Mouse (Mus musculus): ENCODE data around the gene Olfr603.
"Not testable (repeated sequence)": the region's sequence is repeated elsewhere in the genome, so short reads cannot be mapped to it uniquely, and the experiment has no call there.

Olfr603 gene

DNA sequence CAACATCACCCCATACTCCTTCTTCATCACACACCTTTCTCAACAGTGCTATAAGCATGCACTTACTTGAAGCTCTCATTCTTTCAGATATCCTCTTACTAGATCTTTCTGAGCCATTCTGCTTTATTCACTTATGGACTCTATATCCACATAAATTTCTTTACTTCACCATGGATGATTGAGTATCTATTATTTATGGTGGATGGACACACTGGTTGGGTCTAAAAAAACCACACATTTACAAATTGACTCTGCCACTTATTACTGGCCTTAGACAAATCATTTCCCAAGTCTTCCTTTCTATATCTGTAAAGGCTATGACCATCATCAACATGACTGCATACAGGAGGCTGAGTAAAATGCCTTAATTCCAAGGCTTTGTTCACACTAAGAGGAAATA, at the start of gene Olfr603:
Gene Olfr603, minus strand, starts transcription at position 101 of the 400 bp plus-strand sequence.
- no peak for DNase-seq (ENCODE audit: extremely low read depth, low read depth)

DNA sequence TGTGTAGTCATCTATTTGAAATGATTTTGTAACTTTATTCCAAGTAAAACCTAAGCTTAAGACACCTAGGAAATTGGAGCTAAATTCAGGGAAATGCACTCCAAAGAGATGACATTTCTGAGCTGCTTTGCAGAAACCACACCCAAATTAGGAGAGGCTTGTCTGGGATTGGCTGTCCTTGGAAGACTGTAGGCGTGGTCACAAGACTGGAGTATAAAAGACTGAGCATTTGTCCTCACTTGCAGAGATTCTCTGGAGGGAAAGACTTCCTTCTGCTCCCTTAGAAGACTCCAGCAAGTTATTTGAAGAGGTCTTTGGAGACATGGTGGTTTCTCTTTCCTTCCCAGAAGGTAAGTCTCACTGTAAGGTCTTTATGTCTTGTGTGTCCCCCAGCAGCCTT, 28.8 kb upstream of the Olfr603 start, which contains the start of gene Usp17lc:
Gene Usp17lc, plus strand, starts transcription at position 301 of the 400 bp plus-strand sequence.
- DNase-seq (ENCODE audit: extremely low read depth, low read depth) = not testable (repeated sequence)

DNA sequence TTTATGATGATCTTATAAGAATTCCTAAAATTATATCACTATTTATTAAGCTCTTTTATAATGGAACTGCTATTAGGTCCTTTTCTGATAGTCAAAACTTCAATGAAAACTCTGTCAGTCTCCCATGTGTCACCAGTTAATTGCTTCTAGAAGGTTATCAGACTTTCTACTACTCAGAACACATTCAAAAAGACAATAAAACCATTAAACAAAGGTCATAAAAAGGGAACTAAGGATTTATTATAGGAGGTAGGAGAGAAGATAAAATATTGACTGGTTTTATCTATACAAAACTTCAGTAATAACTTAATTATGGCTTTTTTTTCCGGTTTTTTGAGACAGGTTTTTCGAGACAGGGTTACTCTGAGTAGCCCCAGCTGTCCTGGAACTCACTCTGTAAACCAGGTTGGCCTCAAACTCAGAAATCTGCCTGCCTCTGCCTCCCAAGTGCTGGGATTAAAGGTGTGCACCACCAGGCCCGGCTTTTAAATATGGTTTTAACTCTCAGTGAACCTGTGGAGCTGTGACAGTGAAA, 20.6 kb upstream of the Olfr603 start:
- not testable (repeated sequence) for DNase-seq (ENCODE audit: extremely low read depth, low read depth)

DNA sequence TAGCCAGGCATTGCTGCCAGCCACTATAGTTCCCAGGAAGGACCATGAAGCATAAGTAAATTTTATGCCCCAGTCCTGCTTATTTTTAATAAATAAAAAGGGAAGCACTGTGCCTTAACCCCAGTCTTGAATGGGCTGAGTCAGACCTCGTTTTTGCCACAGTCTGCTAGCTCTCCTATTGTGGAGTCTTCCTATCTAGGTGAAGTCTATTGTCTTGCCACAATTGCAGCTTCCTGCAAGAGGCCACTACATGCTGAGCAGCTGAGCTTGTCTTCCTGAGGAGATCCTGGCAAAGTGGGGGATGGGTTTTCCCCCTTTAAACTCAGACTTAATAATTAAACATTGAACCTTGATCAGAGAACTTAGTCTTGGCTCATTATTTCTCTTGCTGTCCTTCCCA, 13.0 kb upstream of the Olfr603 start:
- DNase-seq (ENCODE audit: extremely low read depth, low read depth) = no peak

DNA sequence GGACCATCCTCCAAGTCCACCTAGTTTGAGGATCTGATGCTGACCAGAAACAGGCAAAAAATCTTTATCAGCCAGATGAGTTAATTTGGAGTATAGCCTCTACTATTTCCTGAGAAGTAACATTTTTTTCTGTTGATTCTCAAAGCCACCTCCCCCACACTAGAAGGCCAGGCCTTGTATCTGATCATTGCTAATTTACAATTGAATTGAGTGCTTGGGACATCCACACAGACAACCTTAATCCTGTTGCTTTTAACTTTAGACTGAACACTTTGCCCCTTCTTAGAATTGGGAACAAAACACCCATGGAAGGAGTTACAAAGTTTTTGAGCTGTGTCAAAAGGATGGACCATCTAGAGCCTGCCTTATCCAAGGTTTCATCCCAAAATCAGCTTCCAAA, 11.8 kb upstream of the Olfr603 start:
- DNase-seq (ENCODE audit: extremely low read depth, low read depth) = no peak

DNA sequence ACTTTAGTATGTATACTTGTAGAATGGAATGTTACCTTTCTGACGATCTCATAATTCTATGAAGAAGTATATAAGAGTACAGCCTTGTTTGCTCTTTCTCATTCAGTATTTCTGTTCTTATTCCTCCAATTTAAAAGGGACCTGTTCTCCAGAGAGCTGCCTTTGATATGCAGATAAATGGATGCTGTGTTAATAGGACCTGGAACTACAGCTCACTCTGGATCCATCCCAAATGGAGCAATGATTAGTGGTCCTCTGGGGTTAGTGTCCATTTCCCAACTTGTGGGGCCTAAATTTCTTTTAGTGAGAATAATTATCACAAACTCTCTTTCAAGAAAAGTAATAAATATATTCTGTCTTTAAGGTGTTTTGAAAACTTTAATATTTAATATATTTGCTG, 23.4 kb downstream of the Olfr603 start, which contains the start of gene Olfr601:
Gene Olfr601, minus strand, starts transcription at position 101 of the 400 bp plus-strand sequence.
- no peak for DNase-seq (ENCODE audit: extremely low read depth, low read depth)

DNA sequence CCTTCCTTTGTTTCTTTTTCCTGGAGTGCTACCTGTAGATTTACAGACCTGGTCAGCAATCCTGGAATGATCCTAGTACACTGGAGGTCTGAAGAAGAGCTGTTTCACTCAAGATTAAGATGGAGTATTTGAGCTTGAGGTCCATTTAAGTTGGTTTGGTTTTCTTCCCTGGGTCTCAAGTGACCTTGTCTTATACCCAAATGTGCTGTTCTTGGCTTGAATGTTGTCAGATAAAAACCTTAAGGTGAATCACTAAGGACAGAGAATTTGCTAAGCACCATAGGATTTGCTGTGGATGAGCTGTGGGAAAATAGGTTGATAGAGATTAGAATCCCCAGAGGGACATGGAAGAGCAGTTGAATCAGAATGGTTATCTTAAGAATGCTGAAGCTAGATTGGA, 36.4 kb downstream of the Olfr603 start, which contains the start of gene Olfr600:
Gene Olfr600, minus strand, starts transcription at position 101 of the 400 bp plus-strand sequence.
- no peak for DNase-seq (ENCODE audit: extremely low read depth, low read depth)

DNA sequence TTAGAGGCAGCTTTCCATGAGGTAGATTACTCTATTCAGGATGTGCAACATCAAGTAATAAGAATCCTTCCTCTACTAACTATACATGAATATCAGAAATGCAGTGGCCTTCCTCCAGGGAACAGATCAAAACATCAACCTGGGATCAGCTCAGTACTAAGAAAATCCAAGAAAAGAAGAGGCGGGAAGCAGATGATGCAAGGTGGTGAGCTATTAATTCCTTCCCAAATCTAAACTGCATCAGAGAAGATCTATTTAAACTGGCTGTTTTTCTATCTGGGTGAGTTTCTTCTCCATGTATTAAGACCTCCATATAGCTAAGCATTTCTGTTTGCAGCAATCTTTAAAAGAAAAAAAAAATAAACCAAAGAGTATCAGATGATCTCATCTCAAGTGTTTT, 50.4 kb downstream of the Olfr603 start, which contains the start of gene Olfr599:
Gene Olfr599, plus strand, starts transcription at position 301 of the 400 bp plus-strand sequence.
- DNase-seq (ENCODE audit: extremely low read depth, low read depth) = no peak

Measured in MEL-GATA-1-ER (cell line).